Mouse (Mus musculus) cerebellum, adult (tissue): ENCODE results near the gene Tec.
A peak's percentile ranks its signal among the peaks of the same experiment; 100 is the strongest.

Experiments
- ATAC-seq: cut with Nextera tagmentation; 2 replicates; pipeline ENCODE4 v1.9.2; 2017; ENCODE audit warnings: mild to moderate bottlenecking, moderate library complexity, mixed read lengths; ENCODE audit not compliant: insufficient number of reproducible peaks, low FRiP score, low TSS enrichment

Tec gene

GRCm38 (mm10) chr5:72868091-72868875, at the start of gene Tec:
TSS of gene Tec (minus strand) at chr5:72868483.
- ATAC-seq = peak; percentile 84

DNA sequence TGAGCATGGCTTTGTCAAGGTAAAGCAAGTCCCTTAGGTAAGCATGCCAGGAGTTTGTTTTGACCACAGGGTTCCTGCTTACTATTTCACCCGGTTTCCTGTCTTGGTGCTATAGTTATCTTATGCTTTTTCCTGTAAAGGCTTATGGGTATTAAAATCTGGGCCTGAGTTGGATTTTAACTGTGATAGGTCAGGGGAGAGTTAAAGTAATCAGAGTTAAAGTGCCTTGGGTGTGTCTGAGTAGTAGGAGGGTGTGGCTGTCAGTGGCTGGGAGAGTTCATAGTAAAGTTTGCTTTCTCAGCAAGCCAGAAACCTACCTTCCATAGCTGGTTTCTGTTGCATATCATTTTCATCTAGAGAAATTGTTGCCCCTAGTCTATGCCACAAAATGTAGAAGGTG, 48.6 kb upstream of the Tec start:
- ATAC-seq = no peak

GRCm38 (mm10) chr5:72916048-72916447, 47.8 kb upstream of the Tec start:
- ATAC-seq = no peak

GRCm38 (mm10) chr5:72914633-72915561, 46.6 kb upstream of the Tec start:
- ATAC-seq = peak; percentile 20

DNA sequence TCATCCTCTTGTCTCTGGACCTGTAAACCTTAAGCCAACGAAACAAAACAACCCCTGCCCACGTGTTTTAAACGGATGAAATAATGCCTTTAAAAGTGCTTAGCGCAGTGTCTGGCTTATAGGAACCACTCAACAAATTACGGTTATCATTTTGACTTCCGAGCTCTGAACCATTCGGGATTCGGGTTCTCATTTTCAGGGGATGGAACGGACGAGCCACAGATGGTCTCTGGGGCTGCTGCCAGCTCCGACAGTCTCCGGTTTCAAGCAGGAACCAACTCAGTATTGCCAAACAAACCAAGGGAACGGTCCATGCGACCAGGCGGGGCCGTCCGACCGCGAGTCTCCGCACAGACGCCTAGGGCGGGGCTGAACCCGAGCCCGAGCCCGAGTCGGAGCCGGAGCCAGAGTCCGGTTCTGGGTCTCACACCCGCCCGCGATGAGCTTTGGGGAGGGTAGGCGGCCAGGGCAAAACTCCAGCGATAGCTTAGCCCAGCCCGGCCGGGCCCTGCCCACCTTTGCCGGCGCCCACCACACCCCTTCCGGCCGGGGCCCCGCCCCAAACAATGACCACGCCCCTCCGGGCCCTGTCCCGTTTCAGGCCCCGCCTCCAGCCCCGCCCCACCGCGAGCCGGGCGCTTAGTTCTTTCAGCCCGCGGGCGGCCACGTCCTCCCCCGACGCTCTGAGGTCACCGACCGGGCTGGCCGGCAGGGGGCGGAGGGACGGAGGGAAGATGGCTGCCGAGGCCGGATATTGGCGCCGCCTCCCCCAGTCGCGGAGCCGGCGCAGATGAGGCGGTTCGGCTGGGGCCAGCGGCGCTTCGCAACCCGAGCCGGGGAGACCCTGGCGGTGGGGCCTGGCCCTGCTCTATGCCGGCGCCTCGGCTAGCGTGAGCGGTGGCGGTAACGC, 45.6 kb upstream of the Tec start, which contains the start of gene Slain2:
Gene Slain2 (plus strand): TSS at position 657 of the 910 bp plus-strand sequence.
- ATAC-seq = peak; percentile 88

GRCm38 (mm10) chr5:72911284-72911683, 43.0 kb upstream of the Tec start:
- no peak for ATAC-seq

GRCm38 (mm10) chr5:72910373-72910772, 42.1 kb upstream of the Tec start:
- no peak for ATAC-seq

DNA sequence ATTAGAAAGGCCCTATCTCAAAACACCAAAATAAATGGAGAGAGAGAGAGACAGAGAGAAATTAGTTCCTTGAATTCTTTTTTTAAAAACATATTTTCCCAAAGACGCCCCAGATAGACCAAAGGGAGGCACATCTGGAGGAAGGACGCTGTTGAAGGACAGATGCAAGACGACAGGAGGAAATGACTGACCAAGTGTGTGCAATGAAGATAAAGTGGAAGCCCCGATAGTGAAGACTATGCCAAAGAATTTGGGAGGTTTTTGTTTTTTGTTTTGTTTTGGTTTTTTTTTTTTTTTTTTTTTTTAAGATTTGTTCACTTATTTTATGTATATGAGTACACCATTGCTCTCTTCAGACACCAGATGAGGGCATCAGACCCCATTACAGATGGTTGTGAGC, 41.1 kb upstream of the Tec start:
- ATAC-seq = no peak

DNA sequence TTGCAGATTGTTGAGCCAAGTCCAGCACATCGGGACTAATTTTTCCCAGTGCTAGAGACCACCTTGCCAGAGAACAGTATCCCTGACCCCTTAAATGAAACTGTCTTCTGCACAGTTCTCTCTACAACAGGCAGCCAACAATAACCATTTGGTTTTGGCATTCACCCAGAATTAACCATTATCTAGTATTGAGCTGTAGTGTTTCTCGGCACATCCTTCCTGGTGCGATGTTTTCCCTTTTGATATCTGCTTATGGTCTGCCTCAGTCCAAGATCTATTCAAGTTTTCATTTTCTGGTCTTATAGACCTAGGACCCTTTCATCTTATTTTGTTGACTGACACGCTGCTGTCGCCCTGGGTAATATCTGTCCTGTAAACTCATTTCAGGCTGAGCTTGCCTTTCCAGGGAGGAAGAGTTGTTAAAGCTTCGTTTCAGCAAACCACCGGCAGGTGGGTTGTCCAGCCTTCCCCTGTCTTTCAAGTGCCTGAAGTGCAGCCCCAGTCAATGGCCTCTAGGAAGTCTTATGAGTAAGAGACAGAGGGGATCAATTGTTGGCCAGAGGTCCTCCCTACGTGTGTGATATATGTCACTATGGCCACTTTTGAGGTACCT, 40.1 kb upstream of the Tec start:
- ATAC-seq = no peak

DNA sequence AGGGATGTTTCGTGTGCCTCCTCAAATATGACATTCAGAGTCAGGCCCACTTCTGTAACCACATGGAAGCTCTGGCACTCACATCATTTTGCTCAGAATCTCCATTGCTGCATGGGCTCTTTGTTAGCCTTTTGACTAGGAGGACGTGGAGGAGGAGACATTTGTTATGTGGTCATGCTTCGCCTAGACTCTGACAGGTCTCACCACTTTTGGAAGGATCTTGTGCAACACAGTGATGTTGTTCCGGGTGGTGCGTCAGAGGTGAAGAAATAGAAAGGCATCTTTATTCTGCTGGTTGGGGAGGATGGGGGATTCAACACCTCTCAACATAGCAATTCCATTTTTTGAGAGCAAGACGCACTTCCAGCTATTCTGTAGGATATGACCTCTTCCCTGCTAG, 39.1 kb upstream of the Tec start:
- no peak for ATAC-seq

- ATAC-seq = no peak
Observed at GRCm38 (mm10) chr5:72904903-72905790, 36.9 kb upstream of the Tec start.

GRCm38 (mm10) chr5:72902876-72903516, 34.7 kb upstream of the Tec start:
- no peak for ATAC-seq

- no peak for ATAC-seq
Observed at GRCm38 (mm10) chr5:72902312-72902711, 34.0 kb upstream of the Tec start.

DNA sequence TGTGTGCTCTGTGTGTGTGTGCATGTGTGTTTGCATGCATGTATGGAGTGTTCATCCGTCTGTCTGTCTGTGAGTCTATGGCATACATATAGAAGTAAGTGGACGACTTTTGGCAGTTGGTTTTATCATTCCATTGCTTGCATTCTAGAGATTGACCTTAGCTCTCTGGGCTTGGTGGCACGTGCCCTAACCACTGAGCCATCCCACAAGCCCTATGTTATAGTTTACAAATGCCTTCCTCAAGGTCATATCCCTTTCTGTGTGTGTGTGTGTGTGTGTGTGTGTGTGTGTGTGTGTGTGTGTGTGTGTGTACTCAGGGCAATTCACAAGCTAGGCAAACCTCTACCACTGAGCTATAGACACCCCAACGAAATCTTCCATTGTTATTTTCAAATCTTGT, 33.6 kb upstream of the Tec start:
- ATAC-seq = no peak

DNA sequence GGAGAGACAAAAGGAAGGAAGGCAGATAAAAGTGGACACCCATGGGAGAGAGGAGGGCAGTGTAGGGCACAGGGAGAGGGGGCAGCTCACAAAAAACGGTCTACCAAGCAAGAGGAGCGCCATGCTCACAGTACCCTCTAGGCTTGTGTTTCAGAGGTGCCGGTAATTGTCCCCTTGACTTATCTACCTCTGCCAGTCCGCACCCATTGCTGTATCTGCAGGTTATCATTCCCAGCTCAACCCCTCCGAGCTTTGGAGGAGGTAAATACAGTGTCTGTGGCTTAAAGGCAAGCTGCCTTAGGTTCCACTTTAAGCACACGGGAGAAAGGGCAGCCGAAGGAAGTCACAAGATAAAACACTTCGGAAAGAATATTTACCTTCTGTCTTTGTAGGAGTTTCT, 31.0 kb upstream of the Tec start:
- ATAC-seq = peak; percentile 6; the same call in 1 of the 2 replicates

GRCm38 (mm10) chr5:72897998-72898397, 29.7 kb upstream of the Tec start:
- no peak for ATAC-seq

DNA sequence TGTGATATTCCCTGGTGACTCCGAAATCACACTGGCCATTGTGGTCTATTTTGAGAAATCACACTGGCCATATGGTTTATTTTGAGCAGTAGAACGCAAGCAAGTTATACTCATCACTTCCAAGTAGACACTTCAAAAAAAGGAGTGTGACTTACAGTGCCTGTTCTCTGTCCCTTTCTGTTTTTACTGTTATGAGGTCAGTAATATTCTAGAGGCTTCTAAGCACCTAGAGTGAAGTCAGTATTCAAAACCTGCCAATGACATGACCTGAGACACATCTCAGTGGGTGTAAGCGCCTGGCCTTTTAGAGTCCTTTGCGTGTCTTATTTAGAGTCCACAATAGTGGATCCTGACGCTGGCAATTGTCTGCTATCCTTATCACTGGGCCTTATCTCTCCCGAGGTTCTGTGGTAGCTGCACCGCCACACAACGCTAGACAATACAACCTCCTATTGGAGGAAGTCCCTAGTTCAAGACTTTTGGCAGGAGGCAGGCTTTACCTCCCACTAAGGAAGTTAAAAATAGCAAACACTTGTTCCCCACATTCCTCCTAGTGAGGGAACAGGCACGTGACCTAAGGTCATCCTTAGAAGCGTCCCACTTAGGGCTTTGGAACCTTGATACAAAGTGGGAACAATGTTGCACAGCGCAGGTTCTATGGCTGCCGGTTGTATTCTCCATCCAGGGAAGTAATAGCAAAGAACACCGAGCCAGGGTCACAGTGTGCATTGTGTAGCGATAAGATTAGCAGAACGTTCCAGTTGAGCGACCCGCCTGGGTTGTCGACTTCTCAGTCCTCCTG, 28.4 kb upstream of the Tec start:
- ATAC-seq = no peak

DNA sequence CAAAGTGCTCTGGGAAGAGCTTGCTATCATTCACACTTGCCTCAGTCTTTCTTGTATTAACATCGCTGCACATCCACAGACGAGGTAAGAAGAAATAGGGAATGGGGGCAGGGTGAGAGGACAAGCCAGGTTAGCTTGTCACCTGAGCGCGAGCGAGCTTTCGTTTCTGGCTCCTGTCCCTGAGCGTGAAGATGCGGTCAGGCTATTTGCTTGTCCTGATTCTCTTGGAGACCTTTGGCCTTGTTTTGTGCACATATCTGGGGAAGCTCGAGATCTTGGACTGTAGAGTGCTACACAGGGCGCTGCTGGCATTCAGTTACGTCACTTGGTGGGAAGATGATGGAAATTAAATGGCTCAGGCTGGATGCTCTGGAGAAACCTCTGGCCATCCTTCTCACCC, 27.0 kb upstream of the Tec start:
- no peak for ATAC-seq
